Mouse (Mus musculus): ENCODE data around the gene Plekhh1. TPM values are rescaled to one million over a fixed set of nuclear protein-coding genes. Genes with fewer than 3 reads are reported as not detected.
"Not testable (repeated sequence)": the region's sequence is repeated elsewhere in the genome, so short reads cannot be mapped to it uniquely, and the experiment has no call there.

Gene Plekhh1
- total and polyA plus RNA-seq, 2 experiments from 2014 or later, result 1.4 to 5.5 TPM

GRCm38 (mm10) chr12:79006478-79007125, 22.4 kb upstream of the Plekhh1 start:
- H3K4me1 ChIP-seq (ENCODE audit: insufficient read depth, low read length), result 0 out of 2 replicates have a peak, but pooled peaks cover 4% of the 10 kb centered on the region
- no peaks in the 10 kb centered on the region for H3K36me3 ChIP-seq (ENCODE audit: insufficient read depth, low read length)
- DNase-seq (ENCODE audit: low spot score), result peak; percentile 64
- no peaks in the 10 kb centered on the region for H3K9me3 ChIP-seq (ENCODE audit: low read length)
- H3K4me2 ChIP-seq (ENCODE audit: low read depth, low read length), result peak overlapping the region; percentile 70
- H3K27me3 ChIP-seq (ENCODE audit: insufficient read depth, low read length), result no peaks in the 10 kb centered on the region
- H3K27ac ChIP-seq, result peak overlapping the region; percentile 89
- ATAC-seq, result peak; percentile 80
- TF ChIP-seq CTCF (IDR thresholded peaks at IDR 0.05; ENCODE audit: low read depth), result peak; percentile 66
- under 1% methylated on average over 45 of the region's 53 CpGs for WGBS
- peak overlapping the region; percentile 83 for H3K4me3 ChIP-seq (ENCODE audit: low read length)
- H3K9ac ChIP-seq (replicated peaks; ENCODE audit: low read length), result peak overlapping the region; percentile 93

- Histone ChIP-seq H3K4me2 (ENCODE audit: low read depth, low read length) (peak within 1 kb of the TSS; percentile 70), H3K9ac (replicated peaks; ENCODE audit: low read length) (peak within 1 kb of the TSS; percentile 93), H3K36me3 (ENCODE audit: insufficient read depth, low read length) (no peaks in the 10 kb centered on the region), H3K27me3 (ENCODE audit: insufficient read depth, low read length) (no peaks in the 10 kb centered on the region), H3K4me1 (ENCODE audit: insufficient read depth, low read length) (0 out of 2 replicates have a peak, but pooled peaks cover 4% of the 10 kb centered on the region), H3K9me3 (ENCODE audit: low read length) (no peaks in the 10 kb centered on the region), H3K4me3 (ENCODE audit: low read length) (peak within 1 kb of the TSS; percentile 83), H3K27ac (peak within 1 kb of the TSS; percentile 89)
- peak; percentile 85 for DNase-seq (ENCODE audit: low spot score)
- peak; percentile 92 for ATAC-seq
- TF ChIP-seq CTCF (IDR thresholded peaks at IDR 0.05; ENCODE audit: low read depth), result no peak
- 1% methylated on average over 39 of the region's 49 CpGs for WGBS
Observed at GRCm38 (mm10) chr12:79007126-79007753, 21.7 kb upstream of the Plekhh1 start, which contains the start of gene Tmem229b. Gene Tmem229b (minus strand): TSS chr12:79007627.

- 34% methylated on average over 3 of the region's 3 CpGs for WGBS
- H3K27ac ChIP-seq, result no peak overlapping the region
- ATAC-seq (no peak), DNase-seq (ENCODE audit: low spot score) (no peak)
- no peaks in the 10 kb centered on the region for H3K4me1 ChIP-seq (ENCODE audit: insufficient read depth, low read length)
- H3K36me3 ChIP-seq (ENCODE audit: insufficient read depth, low read length), result no peaks in the 10 kb centered on the region
- no peaks in the 10 kb centered on the region for H3K9me3 ChIP-seq (ENCODE audit: low read length)
- H3K9ac ChIP-seq (replicated peaks; ENCODE audit: low read length), result no peak overlapping the region
- no peak overlapping the region for H3K4me3 ChIP-seq (ENCODE audit: low read length)
- TF ChIP-seq CTCF (IDR thresholded peaks at IDR 0.05; ENCODE audit: low read depth), result no peak
- H3K4me2 ChIP-seq (ENCODE audit: low read depth, low read length), result no peak overlapping the region
- no peaks in the 10 kb centered on the region for H3K27me3 ChIP-seq (ENCODE audit: insufficient read depth, low read length)
Observed at GRCm38 (mm10) chr12:79010569-79010968, 18.4 kb upstream of the Plekhh1 start.

DNA sequence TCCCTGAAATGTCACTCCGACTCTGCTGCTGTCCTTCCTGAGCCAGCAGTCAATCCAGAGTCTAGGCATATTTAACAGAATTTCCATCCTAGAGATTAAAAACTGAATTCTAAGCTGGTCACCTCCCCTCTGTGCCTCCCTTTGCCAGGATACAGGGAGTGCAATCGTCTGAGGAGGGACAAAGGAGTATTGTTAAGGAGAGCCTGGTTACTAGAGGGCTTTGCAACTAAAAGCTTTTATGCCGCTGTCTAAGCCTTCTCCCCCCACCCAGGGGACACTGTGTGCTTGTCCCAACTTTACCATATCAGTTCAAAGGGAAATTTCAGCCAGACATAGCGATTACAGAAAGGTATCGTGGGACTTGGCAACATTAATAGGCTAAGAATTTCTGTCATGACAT, 12.9 kb upstream of the Plekhh1 start:
- H3K4me1 ChIP-seq (ENCODE audit: insufficient read depth, low read length), result no peaks in the 10 kb centered on the region
- no peak for ATAC-seq
- DNase-seq (ENCODE audit: low spot score), result no peak
- H3K4me2 ChIP-seq (ENCODE audit: low read depth, low read length), result no peak overlapping the region
- no peak overlapping the region for H3K9ac ChIP-seq (replicated peaks; ENCODE audit: low read length)
- H3K36me3 ChIP-seq (ENCODE audit: insufficient read depth, low read length), result no peaks in the 10 kb centered on the region
- TF ChIP-seq CTCF (IDR thresholded peaks at IDR 0.05; ENCODE audit: low read depth), result no peak
- H3K27me3 ChIP-seq (ENCODE audit: insufficient read depth, low read length), result no peaks in the 10 kb centered on the region
- WGBS, result 17% methylated on average over 5 of the region's 5 CpGs
- no peak overlapping the region for H3K27ac ChIP-seq
- H3K4me3 ChIP-seq (ENCODE audit: low read length), result no peak overlapping the region
- H3K9me3 ChIP-seq (ENCODE audit: low read length), result no peaks in the 10 kb centered on the region

GRCm38 (mm10) chr12:79017994-79018399, 11.0 kb upstream of the Plekhh1 start:
- ATAC-seq (no peak), DNase-seq (ENCODE audit: low spot score) (no peak)
- Histone ChIP-seq H3K4me2 (ENCODE audit: low read depth, low read length) (no peak overlapping the region), H3K36me3 (ENCODE audit: insufficient read depth, low read length) (no peaks in the 10 kb centered on the region), H3K4me1 (ENCODE audit: insufficient read depth, low read length) (no peaks in the 10 kb centered on the region), H3K27ac (no peak overlapping the region), H3K9me3 (ENCODE audit: low read length) (no peaks in the 10 kb centered on the region), H3K9ac (replicated peaks; ENCODE audit: low read length) (no peak overlapping the region), H3K27me3 (ENCODE audit: insufficient read depth, low read length) (no peaks in the 10 kb centered on the region), H3K4me3 (ENCODE audit: low read length) (no peak overlapping the region)
- WGBS, result 48% methylated on average over 4 of the region's 4 CpGs
- TF ChIP-seq CTCF (IDR thresholded peaks at IDR 0.05; ENCODE audit: low read depth), result no peak

DNA sequence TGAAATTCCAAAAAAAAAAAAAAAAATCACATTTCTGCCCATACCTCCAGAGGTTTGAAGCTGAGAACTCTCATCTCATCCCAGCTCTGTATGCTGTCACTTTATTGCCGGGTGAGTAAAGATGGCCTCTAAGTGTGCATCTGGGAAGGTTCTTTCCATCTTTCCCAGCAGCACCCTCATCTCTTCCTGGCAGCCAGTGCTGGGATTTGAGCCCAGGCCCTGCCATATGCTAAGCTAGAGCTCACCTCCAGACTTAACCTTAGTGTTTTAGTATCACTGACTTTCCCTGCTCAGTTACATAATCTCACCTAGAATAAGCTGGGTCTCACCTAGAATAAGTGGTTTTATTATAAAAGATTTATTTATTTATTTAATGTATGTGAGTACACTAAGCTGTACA, 7.1 kb upstream of the Plekhh1 start:
- ATAC-seq, result no peak
- Histone ChIP-seq H3K36me3 (ENCODE audit: insufficient read depth, low read length) (no peaks in the 10 kb centered on the region), H3K9me3 (ENCODE audit: low read length) (no peaks in the 10 kb centered on the region), H3K27ac (no peak overlapping the region), H3K4me3 (ENCODE audit: low read length) (no peak overlapping the region), H3K27me3 (ENCODE audit: insufficient read depth, low read length) (no peaks in the 10 kb centered on the region), H3K4me1 (ENCODE audit: insufficient read depth, low read length) (no peaks in the 10 kb centered on the region), H3K4me2 (ENCODE audit: low read depth, low read length) (no peak overlapping the region), H3K9ac (replicated peaks; ENCODE audit: low read length) (no peak overlapping the region)
- no peak for TF ChIP-seq CTCF (IDR thresholded peaks at IDR 0.05; ENCODE audit: low read depth)
- DNase-seq (ENCODE audit: low spot score), result no peak
- WGBS, result 90% methylated on average over 1 of the region's 1 CpGs

GRCm38 (mm10) chr12:79022882-79023281, 6.1 kb upstream of the Plekhh1 start:
- Histone ChIP-seq H3K36me3 (ENCODE audit: insufficient read depth, low read length) (no peaks in the 10 kb centered on the region), H3K27ac (no peak overlapping the region), H3K27me3 (ENCODE audit: insufficient read depth, low read length) (no peaks in the 10 kb centered on the region), H3K9ac (replicated peaks; ENCODE audit: low read length) (no peak overlapping the region), H3K9me3 (ENCODE audit: low read length) (no peaks in the 10 kb centered on the region), H3K4me1 (ENCODE audit: insufficient read depth, low read length) (no peaks in the 10 kb centered on the region), H3K4me3 (ENCODE audit: low read length) (no peak overlapping the region), H3K4me2 (ENCODE audit: low read depth, low read length) (no peak overlapping the region)
- peak; percentile 80 for DNase-seq (ENCODE audit: low spot score)
- WGBS, result 17% methylated on average over 3 of the region's 3 CpGs
- TF ChIP-seq CTCF (IDR thresholded peaks at IDR 0.05; ENCODE audit: low read depth), result peak; percentile 78
- peak; percentile 56; the same call in 1 of the 2 replicates for ATAC-seq

DNA sequence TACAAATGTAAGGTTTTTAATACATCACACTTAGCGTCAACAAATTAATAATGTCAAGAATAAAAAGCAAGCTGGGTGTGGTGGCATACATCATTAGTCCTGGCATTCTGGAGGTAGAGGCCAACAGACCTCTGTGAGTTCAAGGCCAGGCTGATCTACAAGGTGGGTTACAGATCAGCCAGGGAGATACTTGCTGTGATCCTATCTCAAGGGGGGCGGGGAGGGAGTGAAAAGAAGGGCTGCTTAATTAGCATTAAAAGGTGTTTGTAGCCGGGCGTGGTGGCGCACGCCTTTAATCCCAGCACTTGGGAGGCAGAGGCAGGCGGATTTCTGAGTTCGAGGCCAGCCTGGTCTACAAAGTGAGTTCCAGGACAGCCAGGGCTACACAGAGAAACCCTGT, 1.4 kb upstream of the Plekhh1 start:
- H3K36me3 ChIP-seq (ENCODE audit: insufficient read depth, low read length); H3K4me2 ChIP-seq (ENCODE audit: low read depth, low read length); H3K9ac ChIP-seq (replicated peaks; ENCODE audit: low read length); ATAC-seq; H3K4me1 ChIP-seq (ENCODE audit: insufficient read depth, low read length); H3K27ac ChIP-seq; DNase-seq (ENCODE audit: low spot score); H3K9me3 ChIP-seq (ENCODE audit: low read length); H3K27me3 ChIP-seq (ENCODE audit: insufficient read depth, low read length); H3K4me3 ChIP-seq (ENCODE audit: low read length): not testable (repeated sequence)
- 92% methylated on average over 7 of the region's 8 CpGs for WGBS
